Mouse (Mus musculus) midbrain, embryonic 10.5 days (tissue): ENCODE measurements around the gene 6330409D20Rik. TPM values are rescaled to one million over a fixed set of nuclear protein-coding genes. Genes with fewer than 3 reads are reported as not detected.

Experiments
- DNase-seq: peaks from one replicate; pipeline ENCODE4 v3.0.0-alpha.2; 2017; ENCODE audit warnings: low spot score
- H3K27ac ChIP-seq: fragments of 300-500 bp; sonication (generic); replicated peaks from 2 replicates; pipeline ENCODE4 v1.5.1; 2016; ENCODE audit warnings: mild to moderate bottlenecking
- H3K27me3 ChIP-seq: fragments of 300-500 bp; sonication (generic); 2 replicates; pipeline ENCODE4 v1.6.1; 2016; ENCODE audit warnings: low read depth, mild to moderate bottlenecking; ENCODE audit not compliant: poor library complexity, severe bottlenecking
- H3K36me3 ChIP-seq: fragments of 300-500 bp; sonication (generic); 2 replicates; pipeline ENCODE4 v1.6.1; 2016; ENCODE audit warnings: mild to moderate bottlenecking, moderate library complexity
- H3K4me1 ChIP-seq: fragments of 300-500 bp; sonication (generic); 2 replicates; pipeline ENCODE4 v1.6.1; 2016
- H3K4me3 ChIP-seq: fragments of 300-500 bp; sonication (generic); 2 replicates; pipeline ENCODE4 v1.5.1; 2016; ENCODE audit warnings: mild to moderate bottlenecking, moderate library complexity
- H3K9me3 ChIP-seq: fragments of 300-500 bp; sonication (generic); replicated peaks from 2 replicates; pipeline ENCODE4 v1.6.1; 2016; ENCODE audit warnings: mild to moderate bottlenecking
- WGBS: fragments of 180-500 bp; shearing (Covaris S2); methylation state at CpG from one replicate; pipeline ENCODE4 v1.1.7; 2016; 5-methylcytosine and 5-hydroxymethylcytosine counted together
- polyA plus RNA-seq: library from polyadenylated mRNA; unstranded; fragments of >200 nt; fragmentation: Nextera tagmentation; extraction: Ambion mirVana; gene quantifications from 2 replicates; pipeline ENCODE4 v1.2.1, GENCODE M21; 2016

Gene 6330409D20Rik
- polyA plus RNA-seq, 1 experiment from 2014 or later = 0.94 TPM

DNA sequence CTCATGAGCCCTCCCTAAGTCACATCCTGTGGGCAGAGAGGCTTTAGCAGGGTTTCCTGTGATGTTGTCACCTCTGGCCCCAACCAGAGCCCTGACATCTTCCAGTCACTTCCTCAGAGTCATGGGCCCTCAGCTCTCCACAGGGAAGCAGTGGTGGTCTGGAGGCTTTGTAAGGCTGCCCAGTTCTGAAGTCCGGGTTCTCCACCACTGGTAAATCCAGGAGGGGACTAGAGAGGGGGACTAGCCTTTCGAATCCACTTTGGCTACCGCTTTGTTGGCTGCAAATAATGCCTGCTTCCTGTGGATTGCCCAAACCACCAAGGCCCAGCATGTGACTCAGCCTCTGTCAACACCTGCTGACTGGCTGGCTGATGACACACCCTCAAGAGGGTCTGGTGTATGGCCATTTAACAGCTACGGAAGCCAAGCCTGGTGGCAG, 25.8 kb downstream of the 6330409D20Rik start:
- WGBS = 70% methylated on average over 4 of the region's 4 CpGs
- H3K27me3 ChIP-seq = no peaks in the 10 kb centered on the region
- H3K9me3 ChIP-seq = 0 out of 2 replicates have a peak, but pooled peaks cover 2% of the 10 kb centered on the region
- peaks cover 15% of the 10 kb centered on the region for H3K36me3 ChIP-seq
- H3K4me1 ChIP-seq = peaks cover 38% of the 10 kb centered on the region
- no peak for DNase-seq
- peak overlapping the region; percentile 64; the same call in 1 of the 2 replicates for H3K27ac ChIP-seq
- no peak overlapping the region for H3K4me3 ChIP-seq

GRCm38 (mm10) chr2:32714117-32714986, 26.5 kb downstream of the 6330409D20Rik start:
- WGBS = 62% methylated on average over 11 of the region's 11 CpGs
- peaks cover 40% of the 10 kb centered on the region for H3K4me1 ChIP-seq

GRCm38 (mm10) chr2:32712934-32713817, 27.6 kb downstream of the 6330409D20Rik start, which contains the start of gene Cdk9:
Cdk9 (minus strand) TSS chr2:32713076.
- under 1% methylated on average over 65 of the region's 79 CpGs for WGBS
- Histone ChIP-seq H3K36me3 (peaks cover 33% of the 10 kb centered on the region), H3K4me3 (peak within 1 kb of the TSS; percentile 67), H3K27ac (peak within 1 kb of the TSS; percentile 97), H3K9me3 (0 out of 2 replicates have a peak, but pooled peaks cover 2% of the 10 kb centered on the region), H3K4me1 (peaks cover 38% of the 10 kb centered on the region), H3K27me3 (no peaks in the 10 kb centered on the region)
- peak; percentile 93 for DNase-seq

More at GRCm38 (mm10) chr2:32714117-32714986, 26.5 kb downstream of the 6330409D20Rik start:
- Histone ChIP-seq H3K9me3 (0 out of 2 replicates have a peak, but pooled peaks cover 2% of the 10 kb centered on the region), H3K27me3 (no peaks in the 10 kb centered on the region), H3K27ac (peak overlapping the region; percentile 97), H3K36me3 (peaks cover 22% of the 10 kb centered on the region), H3K4me3 (peak overlapping the region; percentile 67)
- no peak for DNase-seq

- peaks cover 40% of the 10 kb centered on the region for H3K36me3 ChIP-seq
- WGBS = under 1% methylated on average over 44 of the region's 44 CpGs
- H3K4me1 ChIP-seq = peaks cover 38% of the 10 kb centered on the region
- peak overlapping the region; percentile 97 for H3K27ac ChIP-seq
- no peaks in the 10 kb centered on the region for H3K27me3 ChIP-seq
- peak; percentile 94 for DNase-seq
- H3K4me3 ChIP-seq = peak overlapping the region; percentile 67
- 0 out of 2 replicates have a peak, but pooled peaks cover 2% of the 10 kb centered on the region for H3K9me3 ChIP-seq
Measured at GRCm38 (mm10) chr2:32712586-32712933, 28.3 kb downstream of the 6330409D20Rik start.

- peaks cover 44% of the 10 kb centered on the region for H3K36me3 ChIP-seq
- H3K4me1 ChIP-seq = peaks cover 38% of the 10 kb centered on the region
- peak overlapping the region; percentile 97 for H3K27ac ChIP-seq
- H3K27me3 ChIP-seq = no peaks in the 10 kb centered on the region
- under 1% methylated on average over 41 of the region's 41 CpGs for WGBS
- H3K9me3 ChIP-seq = no peaks in the 10 kb centered on the region
- peak; percentile 63 for DNase-seq
- H3K4me3 ChIP-seq = peak overlapping the region; percentile 67
Measured at GRCm38 (mm10) chr2:32712108-32712551, 28.7 kb downstream of the 6330409D20Rik start.

- H3K27me3 ChIP-seq = no peaks in the 10 kb centered on the region
- peaks cover 50% of the 10 kb centered on the region for H3K36me3 ChIP-seq
- H3K4me3 ChIP-seq = peak overlapping the region; percentile 67
- H3K9me3 ChIP-seq = no peaks in the 10 kb centered on the region
- peaks cover 38% of the 10 kb centered on the region for H3K4me1 ChIP-seq
- peak overlapping the region; percentile 97 for H3K27ac ChIP-seq
- no peak for DNase-seq
- WGBS = 29% methylated on average over 9 of the region's 9 CpGs
Measured at GRCm38 (mm10) chr2:32711301-32712056, 29.3 kb downstream of the 6330409D20Rik start.

- 86% methylated on average over 5 of the region's 5 CpGs for WGBS
- Histone ChIP-seq H3K36me3 (peaks cover 61% of the 10 kb centered on the region), H3K4me3 (no peak overlapping the region)
Measured at GRCm38 (mm10) chr2:32710425-32710824, 30.4 kb downstream of the 6330409D20Rik start.

GRCm38 (mm10) chr2:32709521-32710137, 31.2 kb downstream of the 6330409D20Rik start:
- H3K36me3 ChIP-seq = peaks cover 69% of the 10 kb centered on the region
- H3K27ac ChIP-seq = no peak overlapping the region
- H3K4me3 ChIP-seq = no peak overlapping the region
- H3K4me1 ChIP-seq = peaks cover 34% of the 10 kb centered on the region
- H3K9me3 ChIP-seq = no peaks in the 10 kb centered on the region
- no peak for DNase-seq
- WGBS = 92% methylated on average over 20 of the region's 20 CpGs
- no peaks in the 10 kb centered on the region for H3K27me3 ChIP-seq

More at GRCm38 (mm10) chr2:32710425-32710824, 30.4 kb downstream of the 6330409D20Rik start:
- Histone ChIP-seq H3K27ac (no peak overlapping the region), H3K27me3 (no peaks in the 10 kb centered on the region), H3K9me3 (no peaks in the 10 kb centered on the region), H3K4me1 (peaks cover 38% of the 10 kb centered on the region)
- DNase-seq = no peak

DNA sequence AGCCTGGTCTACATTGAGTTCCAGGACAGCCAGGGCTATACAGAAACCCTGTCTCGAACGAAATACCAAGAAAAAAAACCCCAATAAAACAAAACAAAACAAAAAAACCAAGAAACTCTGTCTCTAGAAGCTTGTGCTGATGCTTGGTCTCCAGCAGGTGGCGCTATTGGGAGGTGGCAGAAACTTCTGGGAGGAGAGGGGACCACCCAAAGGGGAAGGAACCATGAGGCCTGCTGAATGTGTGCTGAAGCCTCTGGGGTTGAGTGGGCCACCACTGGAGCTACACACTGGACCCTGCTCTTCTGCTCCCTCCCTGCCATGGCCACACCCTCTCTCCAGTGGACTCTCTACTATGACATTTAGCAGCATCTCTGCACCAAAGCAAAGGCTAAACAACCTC, 32.2 kb downstream of the 6330409D20Rik start:
- H3K36me3 ChIP-seq = peaks cover 79% of the 10 kb centered on the region
- DNase-seq = peak; percentile 71
- 58% methylated on average over 3 of the region's 3 CpGs for WGBS

GRCm38 (mm10) chr2:32706971-32707370, 33.8 kb downstream of the 6330409D20Rik start:
- WGBS = 95% methylated on average over 6 of the region's 6 CpGs
- Histone ChIP-seq H3K36me3 (peaks cover 95% of the 10 kb centered on the region), H3K27me3 (no peaks in the 10 kb centered on the region), H3K9me3 (no peaks in the 10 kb centered on the region), H3K4me1 (peaks cover 14% of the 10 kb centered on the region), H3K4me3 (no peak overlapping the region), H3K27ac (no peak overlapping the region)
- DNase-seq = no peak

More for the DNA sequence above, 32.2 kb downstream of the 6330409D20Rik start:
- no peaks in the 10 kb centered on the region for H3K27me3 ChIP-seq
- peaks cover 24% of the 10 kb centered on the region for H3K4me1 ChIP-seq
- no peak overlapping the region for H3K27ac ChIP-seq
- H3K4me3 ChIP-seq = no peak overlapping the region
- H3K9me3 ChIP-seq = no peaks in the 10 kb centered on the region

GRCm38 (mm10) chr2:32705018-32705417, 35.8 kb downstream of the 6330409D20Rik start:
- Histone ChIP-seq H3K4me1 (peaks cover 7% of the 10 kb centered on the region; the same call in 1 of the 2 replicates), H3K27me3 (no peaks in the 10 kb centered on the region), H3K4me3 (no peak overlapping the region), H3K9me3 (no peaks in the 10 kb centered on the region), H3K27ac (no peak overlapping the region), H3K36me3 (peaks cover 80% of the 10 kb centered on the region)
- DNase-seq = no peak
- 96% methylated on average over 7 of the region's 7 CpGs for WGBS
